Mouse (Mus musculus): ENCODE measurements at regions not wholly inside any gene's neighbourhood (a gene's known extent, or its start where the extent isn't known, plus 50 kb on each side); places are given as distances from the start of the nearest gene placed in this dataset.
A peak's percentile ranks its signal among the peaks of the same experiment; 100 is the strongest.

DNA sequence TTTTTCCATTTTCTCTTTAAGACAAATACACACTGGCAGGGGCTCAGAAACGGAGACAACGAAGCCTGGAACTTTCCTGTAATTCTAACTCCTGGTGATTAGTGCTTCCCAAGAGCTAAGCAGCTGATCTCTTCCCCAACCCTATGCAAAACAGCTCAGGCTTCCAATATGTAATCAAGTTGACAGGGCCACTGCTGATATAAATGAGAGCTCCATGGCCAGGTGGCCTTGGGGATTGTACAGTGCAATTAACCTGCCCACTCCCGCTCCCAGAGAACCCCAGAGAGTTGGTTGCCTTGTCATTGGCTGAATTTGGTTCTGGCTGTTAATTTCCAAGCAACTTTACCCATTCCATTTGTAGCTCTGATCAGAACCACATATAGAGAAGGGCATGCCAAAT, 67.8 kb downstream of the 4933415F23Rik start:
- DNase-seq (ENCODE audit: low spot score in 2 of 2): no peak

- no peak for DNase-seq (ENCODE audit: low spot score in 2 of 2)
Measured at GRCm38 (mm10) chr1:23023536-23023935, 78.5 kb downstream of the 4933415F23Rik start.

- DNase-seq (ENCODE audit: low spot score in 2 of 2): no peak
Measured at GRCm38 (mm10) chr1:23007784-23008490, 94.1 kb downstream of the 4933415F23Rik start.

DNA sequence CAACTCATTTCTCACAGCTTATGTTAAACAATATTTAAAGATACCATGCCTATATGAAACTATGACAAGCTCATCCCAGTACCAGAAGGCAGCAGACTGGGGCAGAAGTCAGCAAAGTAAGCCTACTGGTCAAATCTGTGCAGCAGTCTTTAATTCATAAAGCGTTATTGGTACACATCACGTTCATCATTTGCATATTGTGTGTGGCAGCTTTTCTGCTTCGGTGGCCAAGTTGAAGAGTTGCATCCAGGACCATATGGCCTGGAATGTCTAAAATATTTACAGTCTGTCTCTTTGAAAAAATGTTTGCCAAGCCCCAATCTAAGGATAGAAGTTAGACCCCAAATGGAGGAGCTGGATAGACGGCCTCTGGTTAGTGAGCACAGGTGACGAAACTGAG, 97.2 kb downstream of the 4933415F23Rik start:
- DNase-seq (ENCODE audit: low spot score in 2 of 2): no peak

GRCm38 (mm10) chr1:22996665-22997064, 105.4 kb downstream of the 4933415F23Rik start:
- no peak for DNase-seq (ENCODE audit: low spot score in 2 of 2)

- DNase-seq (ENCODE audit: low spot score in 2 of 2): no peak
Measured at GRCm38 (mm10) chr1:22989521-22990221, 112.4 kb downstream of the 4933415F23Rik start.

GRCm38 (mm10) chr1:22987521-22987920, 114.5 kb downstream of the 4933415F23Rik start:
- no peak for DNase-seq (ENCODE audit: low spot score in 2 of 2)

DNA sequence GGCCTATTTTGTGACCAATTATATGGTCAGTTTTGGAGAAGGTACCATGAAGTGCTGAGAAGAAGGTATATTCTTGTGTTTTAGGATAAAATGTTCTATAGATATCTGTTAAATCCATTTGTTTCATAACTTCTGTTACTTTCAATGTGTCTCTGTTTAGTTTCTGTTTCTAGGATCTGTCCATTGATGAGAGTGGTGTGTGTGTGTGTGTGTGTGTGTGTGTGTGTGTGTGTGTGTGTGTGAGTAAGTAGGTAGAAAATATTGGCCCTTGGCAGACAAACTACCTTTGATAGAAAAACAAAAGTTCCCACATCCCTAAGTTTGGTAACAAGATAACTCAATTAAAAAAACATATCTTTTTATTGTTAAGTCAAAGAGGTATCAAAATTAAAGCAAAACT, 117.8 kb downstream of the 4933415F23Rik start:
- DNase-seq (ENCODE audit: low spot score in 2 of 2): peak in 1 of 2 experiments; percentile 46

DNA sequence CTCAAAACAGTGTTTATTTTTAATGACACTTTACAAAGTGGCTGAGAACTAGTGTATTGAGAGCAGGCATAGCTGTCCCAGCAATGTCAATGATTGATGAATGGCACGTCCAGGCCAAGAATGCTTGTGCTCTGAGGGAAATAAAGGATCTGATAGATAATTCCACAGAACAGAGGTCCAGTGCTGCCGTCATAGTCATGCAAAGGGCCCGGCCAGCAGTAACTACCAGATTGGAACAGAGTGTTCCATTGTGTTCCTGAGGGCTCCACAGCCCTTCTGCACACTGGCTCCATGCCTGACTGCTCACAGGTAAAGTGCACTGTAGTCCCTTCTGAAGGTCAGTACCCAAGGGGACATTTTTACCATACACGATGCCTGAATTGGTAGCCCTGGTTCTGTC, 127.1 kb downstream of the 4933415F23Rik start:
- no peak for DNase-seq (ENCODE audit: low spot score in 2 of 2)

GRCm38 (mm10) chr1:22943995-22944394, 138.2 kb upstream of the Rims1 start:
- DNase-seq (ENCODE audit: low spot score in 2 of 2): no peak

DNA sequence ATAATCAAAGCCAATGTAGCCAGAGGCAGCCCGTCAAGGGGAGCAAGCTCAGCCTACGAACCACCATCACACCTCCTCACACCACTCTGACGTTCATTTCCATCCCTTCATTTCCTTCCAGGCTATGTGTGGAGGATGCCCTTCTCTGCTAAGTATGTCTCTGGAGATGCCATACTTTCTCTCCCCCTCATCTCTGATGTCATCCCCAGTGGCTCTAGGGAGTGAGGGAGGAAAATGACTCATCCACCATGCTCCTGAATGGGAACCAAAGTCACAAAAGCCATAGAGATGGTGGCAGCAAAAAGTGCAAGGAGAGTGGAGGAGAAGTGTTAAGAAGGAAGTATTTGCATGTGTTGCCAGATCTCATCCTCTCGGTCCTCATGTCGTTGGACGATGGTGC, 134.0 kb upstream of the Rims1 start:
- DNase-seq (ENCODE audit: low spot score in 2 of 2): no peak

- no peak for DNase-seq (ENCODE audit: low spot score in 2 of 2)
Measured at GRCm38 (mm10) chr1:22931147-22931896, 125.5 kb upstream of the Rims1 start.

- DNase-seq (ENCODE audit: low spot score in 2 of 2): no peak
Measured at GRCm38 (mm10) chr1:22902992-22903391, 97.2 kb upstream of the Rims1 start.

DNA sequence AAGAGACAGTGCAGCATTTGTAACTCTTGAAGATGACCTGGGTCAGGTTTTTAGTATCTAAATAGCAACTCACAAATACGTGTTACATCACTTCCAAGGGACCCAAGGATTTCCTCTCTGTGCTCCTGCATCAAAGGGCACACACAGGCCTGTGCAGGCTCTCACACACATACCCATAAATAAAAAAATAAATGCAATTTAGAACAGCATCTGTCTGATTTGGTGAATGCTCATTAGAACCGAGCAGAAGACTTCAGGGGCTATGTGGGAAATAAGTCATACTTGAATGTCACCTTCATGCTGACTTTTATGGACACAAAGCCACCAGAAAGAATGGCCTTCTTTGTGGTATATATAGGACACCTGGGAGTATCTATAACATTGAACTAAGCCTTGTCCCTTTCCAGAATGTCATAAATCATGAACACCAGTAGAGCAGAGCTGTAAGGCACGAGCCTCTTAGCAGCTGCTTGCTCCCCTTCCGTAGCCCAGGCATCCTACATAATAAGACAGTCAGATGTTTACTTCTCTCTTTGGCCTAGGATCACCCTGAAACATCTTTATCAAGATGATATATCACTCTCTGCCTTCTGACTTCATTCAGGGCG, 95.3 kb upstream of the Rims1 start:
- DNase-seq (ENCODE audit: low spot score in 2 of 2): no peak

DNA sequence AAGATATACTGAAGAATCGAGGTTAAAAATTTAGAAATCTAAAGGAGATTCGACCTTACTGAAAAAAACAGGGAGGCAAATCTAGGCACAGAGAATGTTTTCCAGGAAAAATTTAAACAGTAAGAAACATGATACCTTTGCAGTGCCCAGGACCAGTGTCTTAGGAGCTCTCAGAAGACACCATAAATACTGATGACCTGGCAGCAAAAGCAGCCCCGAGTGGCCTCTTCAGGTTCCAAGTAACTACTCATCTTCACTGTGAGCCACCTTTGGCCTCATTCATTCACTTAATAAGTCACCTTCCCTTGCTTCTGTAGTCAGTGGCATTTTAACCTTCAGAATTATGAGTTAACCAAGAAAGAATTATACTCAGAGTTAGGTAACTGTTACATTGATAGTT, 89.3 kb upstream of the Rims1 start:
- DNase-seq (ENCODE audit: low spot score in 2 of 2): no peak

GRCm38 (mm10) chr1:22862985-22863384, 57.2 kb upstream of the Rims1 start:
- no peak for DNase-seq (ENCODE audit: low spot score in 2 of 2)
